Mouse (Mus musculus) forebrain, embryonic 10.5 days (tissue): ENCODE results near the gene Slc38a10. TPM values are rescaled to one million over a fixed set of nuclear protein-coding genes. Genes with fewer than 3 reads are reported as not detected.

Experiments
- DNase-seq: peaks from one replicate; pipeline ENCODE4 v3.0.0-alpha.2; 2017; ENCODE audit warnings: low spot score; ENCODE audit errors: extremely low spot score
- H3K27ac ChIP-seq: fragments of 300-500 bp; sonication (generic); 2 replicates; pipeline ENCODE4 v1.5.1; 2016; ENCODE audit warnings: mild to moderate bottlenecking
- H3K27me3 ChIP-seq: fragments of 300-500 bp; sonication (generic); 2 replicates; pipeline ENCODE4 v1.6.1; 2016; ENCODE audit warnings: mild to moderate bottlenecking; ENCODE audit not compliant: poor library complexity, severe bottlenecking
- H3K36me3 ChIP-seq: fragments of 300-500 bp; sonication (generic); replicated peaks from 2 replicates; pipeline ENCODE4 v1.6.1; 2016; ENCODE audit warnings: mild to moderate bottlenecking, moderate library complexity
- H3K4me1 ChIP-seq: fragments of 300-500 bp; sonication (generic); 2 replicates; pipeline ENCODE4 v1.6.1; 2016
- H3K4me3 ChIP-seq: fragments of 300-500 bp; sonication (generic); 2 replicates; pipeline ENCODE4 v1.5.1; 2016; ENCODE audit warnings: mild to moderate bottlenecking, moderate library complexity
- H3K9me3 ChIP-seq: fragments of 300-500 bp; sonication (generic); 2 replicates; pipeline ENCODE4 v1.6.1; 2016; ENCODE audit warnings: mild to moderate bottlenecking, moderate library complexity
- WGBS: fragments of 180-500 bp; shearing (Covaris S2); methylation state at CpG from one replicate; pipeline ENCODE4 v1.1.7; 2016; 5-methylcytosine and 5-hydroxymethylcytosine counted together
- polyA plus RNA-seq: library from polyadenylated mRNA; unstranded; fragments of >200 nt; fragmentation: Nextera tagmentation; extraction: Ambion mirVana; gene quantifications from 2 replicates; pipeline ENCODE4 v1.2.1, GENCODE M21; 2016

The Slc38a10 gene
- polyA plus RNA-seq, 1 experiment from 2014 or later = 90.6 TPM

GRCm38 (mm10) chr11:120072986-120073647 lies 78.0 kb downstream of the Slc38a10 start:
- no peaks in the 10 kb centered on the region for H3K27me3 ChIP-seq
- H3K9me3 ChIP-seq = no peaks in the 10 kb centered on the region
- 91% methylated on average over 9 of the region's 9 CpGs for WGBS
- peaks cover 42% of the 10 kb centered on the region for H3K4me1 ChIP-seq
- H3K4me3 ChIP-seq = no peak overlapping the region
- peak overlapping the region; percentile 41; the same call in 1 of the 2 replicates for H3K27ac ChIP-seq
- H3K36me3 ChIP-seq = peaks cover 100% of the 10 kb centered on the region
- no peak for DNase-seq

- peaks cover 100% of the 10 kb centered on the region for H3K36me3 ChIP-seq
- H3K27me3 ChIP-seq = no peaks in the 10 kb centered on the region
- H3K4me3 ChIP-seq = no peak overlapping the region
- DNase-seq = no peak
- H3K9me3 ChIP-seq = no peaks in the 10 kb centered on the region
- peaks cover 47% of the 10 kb centered on the region for H3K4me1 ChIP-seq
- 0 out of 2 replicates have a peak overlapping the region, but pooled peaks have one; percentile 27 for H3K27ac ChIP-seq
- 84% methylated on average over 7 of the region's 7 CpGs for WGBS
These were observed 79.3 kb downstream of the Slc38a10 start for GRCm38 (mm10) chr11:120071731-120072320.

- Histone ChIP-seq H3K4me1 (peaks cover 50% of the 10 kb centered on the region), H3K9me3 (no peaks in the 10 kb centered on the region), H3K36me3 (peaks cover 100% of the 10 kb centered on the region), H3K4me3 (no peak overlapping the region), H3K27me3 (no peaks in the 10 kb centered on the region), H3K27ac (peak overlapping the region; percentile 27; the same call in 1 of the 2 replicates)
- no peak for DNase-seq
- WGBS = 56% methylated on average over 12 of the region's 12 CpGs
These were observed 80.1 kb downstream of the Slc38a10 start for GRCm38 (mm10) chr11:120071065-120071464.

DNA sequence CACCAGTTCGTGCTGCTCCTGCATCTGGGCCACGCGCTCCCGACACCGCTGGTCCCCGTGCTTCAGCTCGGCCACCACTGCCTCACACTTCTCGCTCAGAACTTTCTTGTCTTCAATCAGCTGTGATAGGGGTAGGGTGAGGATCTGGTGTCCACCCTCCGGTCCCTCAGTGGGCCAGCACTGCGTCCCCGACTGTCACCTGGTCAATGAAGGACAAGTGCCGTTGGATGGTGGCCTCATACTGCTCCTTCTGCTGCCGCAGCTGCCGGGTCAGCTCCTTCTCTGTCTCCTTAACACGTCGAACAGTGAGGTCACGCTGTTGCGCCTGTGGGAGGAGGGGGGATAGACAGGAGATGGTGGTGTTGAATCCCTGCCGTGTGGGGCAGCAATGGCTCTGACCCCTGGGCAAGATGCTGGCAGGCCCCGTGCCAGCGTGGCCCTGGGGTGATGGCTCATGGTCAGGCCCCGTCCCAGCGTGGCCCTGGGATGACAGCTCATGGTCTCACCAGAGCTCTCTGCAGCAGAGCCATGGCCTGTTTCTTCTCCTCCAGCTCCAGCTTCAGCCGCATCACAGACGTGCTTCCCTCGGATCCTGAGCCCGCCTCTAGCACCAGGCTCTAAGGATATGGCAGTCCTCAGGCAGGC lies 80.7 kb downstream of the Slc38a10 start:
- Histone ChIP-seq H3K4me3 (no peak overlapping the region), H3K27ac (0 out of 2 replicates have a peak overlapping the region, but pooled peaks have one; percentile 27), H3K9me3 (no peaks in the 10 kb centered on the region), H3K27me3 (no peaks in the 10 kb centered on the region), H3K36me3 (peaks cover 100% of the 10 kb centered on the region), H3K4me1 (peaks cover 53% of the 10 kb centered on the region)
- DNase-seq = no peak
- 94% methylated on average over 27 of the region's 27 CpGs for WGBS

DNA sequence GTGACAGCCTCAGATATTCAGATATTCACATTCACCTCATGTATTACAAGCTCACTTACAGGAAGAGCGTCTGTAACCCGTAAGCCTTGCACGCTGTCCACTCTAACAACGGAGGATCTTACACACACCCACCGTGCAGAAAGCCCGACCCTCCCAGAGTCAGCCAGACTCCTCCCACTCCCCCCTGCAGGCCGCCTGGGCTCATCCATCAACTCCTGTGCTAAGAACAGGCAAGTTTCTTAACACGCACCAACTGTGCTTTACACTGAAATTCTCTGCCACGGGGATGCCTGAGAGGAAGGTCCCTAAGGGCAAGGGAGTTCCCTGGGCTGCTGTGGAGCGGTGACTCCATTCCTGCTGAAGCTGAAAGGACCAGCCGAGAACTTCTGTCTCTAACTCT lies 81.9 kb downstream of the Slc38a10 start:
- H3K9me3 ChIP-seq = no peaks in the 10 kb centered on the region
- no peak overlapping the region for H3K27ac ChIP-seq
- WGBS = 65% methylated on average over 11 of the region's 11 CpGs
- DNase-seq = no peak
- H3K36me3 ChIP-seq = peaks cover 100% of the 10 kb centered on the region
- H3K4me1 ChIP-seq = peaks cover 48% of the 10 kb centered on the region
- no peak overlapping the region for H3K4me3 ChIP-seq
- no peaks in the 10 kb centered on the region for H3K27me3 ChIP-seq

- Histone ChIP-seq H3K4me3 (no peak overlapping the region; the same call in 1 of the 2 replicates), H3K27ac (no peak overlapping the region), H3K36me3 (peaks cover 100% of the 10 kb centered on the region), H3K9me3 (no peaks in the 10 kb centered on the region), H3K4me1 (peaks cover 48% of the 10 kb centered on the region), H3K27me3 (no peaks in the 10 kb centered on the region)
- no peak for DNase-seq
- 42% methylated on average over 17 of the region's 17 CpGs for WGBS
These were observed 83.3 kb downstream of the Slc38a10 start for GRCm38 (mm10) chr11:120067834-120068233.

DNA sequence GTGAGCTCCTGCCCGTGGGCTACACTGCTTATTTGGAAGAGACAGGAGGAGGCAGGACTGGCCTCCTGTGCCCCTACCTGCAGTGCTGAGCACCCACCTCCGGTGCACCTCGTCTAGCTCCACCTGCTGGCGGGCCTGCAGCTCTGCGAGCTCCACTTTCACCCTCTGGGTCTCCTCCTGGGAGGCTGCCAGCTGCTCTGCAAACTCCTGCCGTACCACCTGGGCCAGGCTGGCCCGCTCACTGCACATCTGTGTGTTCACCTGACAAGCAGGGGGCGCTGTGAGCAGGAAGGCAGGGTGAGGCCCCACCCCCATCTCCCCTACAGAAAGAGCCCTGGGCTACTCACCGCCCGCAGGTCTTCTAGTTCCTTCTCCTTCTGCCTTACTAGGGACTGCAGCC lies 85.9 kb downstream of the Slc38a10 start:
- 0 out of 2 replicates have a peak overlapping the region, but pooled peaks have one; percentile 27 for H3K27ac ChIP-seq
- 32% methylated on average over 10 of the region's 10 CpGs for WGBS
- no peak for DNase-seq
- peaks cover 26% of the 10 kb centered on the region; the same call in 1 of the 2 replicates for H3K4me1 ChIP-seq
- no peaks in the 10 kb centered on the region for H3K27me3 ChIP-seq
- H3K4me3 ChIP-seq = 0 out of 2 replicates have a peak overlapping the region, but pooled peaks have one; percentile 11
- H3K36me3 ChIP-seq = peaks cover 78% of the 10 kb centered on the region
- no peaks in the 10 kb centered on the region for H3K9me3 ChIP-seq

DNA sequence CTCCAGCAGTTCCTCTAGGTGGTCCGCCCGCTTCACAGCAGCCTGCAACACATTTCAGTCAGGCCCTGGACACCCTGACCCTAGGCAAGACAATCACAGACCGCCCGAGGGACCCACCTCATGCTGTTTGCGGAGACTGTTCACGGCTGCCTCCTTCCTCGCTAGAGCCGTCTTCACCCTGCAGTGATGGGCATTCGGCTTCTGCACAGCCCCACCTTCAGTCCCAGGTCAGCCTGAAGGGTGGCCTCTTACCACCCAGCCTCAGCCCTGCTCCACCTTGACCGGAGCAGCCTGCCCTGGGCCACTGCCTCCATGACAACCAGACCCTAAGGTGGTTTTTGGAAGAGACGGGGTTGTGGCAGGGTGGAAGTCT lies 86.5 kb downstream of the Slc38a10 start:
- WGBS = 92% methylated on average over 11 of the region's 11 CpGs
- no peak for DNase-seq
- H3K4me1 ChIP-seq = peaks cover 26% of the 10 kb centered on the region; the same call in 1 of the 2 replicates
- H3K4me3 ChIP-seq = no peak overlapping the region
- no peaks in the 10 kb centered on the region for H3K9me3 ChIP-seq
- H3K36me3 ChIP-seq = peaks cover 72% of the 10 kb centered on the region
- H3K27me3 ChIP-seq = no peaks in the 10 kb centered on the region
- 0 out of 2 replicates have a peak overlapping the region, but pooled peaks have one; percentile 27 for H3K27ac ChIP-seq

- peaks cover 67% of the 10 kb centered on the region for H3K36me3 ChIP-seq
- DNase-seq = no peak
- no peak overlapping the region for H3K27ac ChIP-seq
- H3K4me3 ChIP-seq = no peak overlapping the region
- H3K9me3 ChIP-seq = no peaks in the 10 kb centered on the region
- H3K4me1 ChIP-seq = peaks cover 21% of the 10 kb centered on the region; the same call in 1 of the 2 replicates
- H3K27me3 ChIP-seq = no peaks in the 10 kb centered on the region
- WGBS = 93% methylated on average over 13 of the region's 13 CpGs
These were observed 87.0 kb downstream of the Slc38a10 start for GRCm38 (mm10) chr11:120064006-120064667.

- Histone ChIP-seq H3K27ac (no peak overlapping the region), H3K36me3 (peaks cover 58% of the 10 kb centered on the region), H3K27me3 (no peaks in the 10 kb centered on the region), H3K9me3 (no peaks in the 10 kb centered on the region), H3K4me1 (peaks cover 15% of the 10 kb centered on the region; the same call in 1 of the 2 replicates), H3K4me3 (no peak overlapping the region)
- DNase-seq = no peak
- WGBS = 89% methylated on average over 5 of the region's 5 CpGs
These were observed 87.8 kb downstream of the Slc38a10 start for GRCm38 (mm10) chr11:120063326-120063725.

DNA sequence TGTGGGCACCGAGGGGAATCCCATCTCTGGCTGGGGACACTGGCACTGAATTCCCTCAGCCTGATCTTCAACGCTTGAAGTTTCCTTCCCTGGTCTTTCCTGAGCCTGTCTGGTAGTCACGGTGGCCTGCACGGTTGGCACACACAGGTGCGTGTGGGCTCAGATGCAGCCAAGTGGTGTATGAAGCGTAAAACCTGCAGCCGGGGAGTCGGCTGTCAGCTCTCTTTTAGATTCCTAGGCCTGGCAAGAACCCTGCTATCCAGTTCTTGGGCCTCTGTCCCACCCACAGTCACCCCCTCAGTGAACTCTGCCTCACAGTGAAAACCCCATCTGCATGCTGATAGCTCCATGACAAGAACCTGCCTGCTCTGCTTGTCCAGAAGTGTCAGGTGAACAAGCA lies 90.5 kb downstream of the Slc38a10 start:
- WGBS = 88% methylated on average over 8 of the region's 8 CpGs
- H3K4me3 ChIP-seq = no peak overlapping the region
- H3K9me3 ChIP-seq = no peaks in the 10 kb centered on the region
- peaks cover 32% of the 10 kb centered on the region for H3K36me3 ChIP-seq
- DNase-seq = no peak
- H3K27me3 ChIP-seq = no peaks in the 10 kb centered on the region
- peaks cover 5% of the 10 kb centered on the region; the same call in 1 of the 2 replicates for H3K4me1 ChIP-seq
- H3K27ac ChIP-seq = 0 out of 2 replicates have a peak overlapping the region, but pooled peaks have one; percentile 20

GRCm38 (mm10) chr11:120055953-120056732 lies 95.0 kb downstream of the Slc38a10 start:
- Histone ChIP-seq H3K9me3 (no peaks in the 10 kb centered on the region), H3K27me3 (peaks cover 6% of the 10 kb centered on the region), H3K36me3 (no peaks in the 10 kb centered on the region), H3K4me1 (peaks cover 5% of the 10 kb centered on the region), H3K4me3 (no peak overlapping the region), H3K27ac (no peak overlapping the region)
- WGBS = 89% methylated on average over 12 of the region's 12 CpGs
- no peak for DNase-seq
